Mouse (Mus musculus) embryonic fibroblast, embryonic 13.5 days (primary cell): Measurements from ENCODE around the gene Smagp.

Experiments used
- CTCF ChIP-seq: IDR thresholded peaks from 2 replicates; pipeline ENCODE4 v1.5.1; 2011; ENCODE audit warnings: mild to moderate bottlenecking, control low read depth, low read length, moderate library complexity, borderline replicate concordance; ENCODE audit not compliant: insufficient read depth
- POLR2A ChIP-seq: IDR thresholded peaks from 2 replicates; pipeline ENCODE4 v1.6.1; 2011; ENCODE audit warnings: low read depth, mild to moderate bottlenecking, control low read depth, low read length, moderate library complexity

- no peak for TF ChIP-seq CTCF
- TF ChIP-seq POLR2A, result no peak
Measured at GRCm38 (mm10) chr15:100669337-100669736, 32.6 kb upstream of the Smagp start, which contains the start of gene Bin2.
